Mouse (Mus musculus): ENCODE results near the gene H2afz. TPM values are rescaled to one million over a fixed set of nuclear protein-coding genes. Genes with fewer than 3 reads are reported as not detected.

The H2afz gene
- total and polyA plus RNA-seq, 3 experiments = 4,006 to 4,409 (median 4,299) TPM

- Histone ChIP-seq H3K9me3 (replicated peaks; ENCODE audit: low read length) (peaks cover 14% of the 10 kb centered on the region), H3K4me3 (replicated peaks in 1 of 3; ENCODE audit: low read depth in 2 of 3, low read length in 2 of 3, poor library complexity in 1 of 3) (no peak overlapping the region), H3K9ac (ENCODE audit: insufficient read depth, low read depth) (no peak overlapping the region), H3K4me2 (ENCODE audit: insufficient read depth, low read depth, poor library complexity, severe bottlenecking) (no peak overlapping the region), H3K79me2 (replicated peaks; ENCODE audit: control insufficient read depth, extremely low read depth, insufficient read depth, poor library complexity, severe bottlenecking) (no peaks in the 10 kb centered on the region), H3K4me1 (ENCODE audit: control insufficient read depth in 1 of 2, insufficient read depth in 2 of 2) (peaks cover 9 to 35% of the 10 kb centered on the region in 2 experiments), H3K36me3 (replicated peaks in 1 of 2; ENCODE audit: control insufficient read depth in 1 of 2, insufficient read depth in 1 of 2, low read length in 1 of 2) (peaks cover 27 to 51% of the 10 kb centered on the region in 2 experiments), H3K27me3 (replicated peaks) (no peaks in the 10 kb centered on the region), H3K27ac (ENCODE audit: insufficient read depth, low read depth) (no peak overlapping the region)
- dilution Hi-C loops (cut with MboI; ENCODE audit: extremely low pct_ligation_motif_present, extremely low pct_unique_long_range_greater_than_20kb, low sequenced_read_pairs) = no loop called here
- in situ Hi-C loops (cut with MboI; ENCODE audit: low pct_ligation_motif_present, low pct_unique_long_range_greater_than_20kb, low sequenced_read_pairs) = no loop called here
- TF ChIP-seq NRF1 (IDR thresholded peaks at IDR 0.05; ENCODE audit: low read depth, low read length) (no peak), NELFE (IDR thresholded peaks at IDR 0.05; ENCODE audit: low read depth, low read length) (no peak), JUND (conservative IDR thresholded peaks at IDR 0.05; ENCODE audit: low read depth, low read length) (no peak), USF1 (IDR thresholded peaks at IDR 0.05; ENCODE audit: low read depth, low read length) (no peak), UBTF (IDR thresholded peaks at IDR 0.05; ENCODE audit: low read depth, low read length) (no peak), MYC (IDR thresholded peaks at IDR 0.05; ENCODE audit: low read depth, low read length) (no peak), ZKSCAN1 (IDR thresholded peaks at IDR 0.05; ENCODE audit: borderline replicate concordance, low read depth, low read length) (no peak), MAX (IDR thresholded peaks at IDR 0.05; ENCODE audit: low read length) (no peak), MAZ (IDR thresholded peaks at IDR 0.05; ENCODE audit: low read depth, low read length) (no peak), CHD2 (IDR thresholded peaks at IDR 0.05; ENCODE audit: low read length) (no peak)
- DNase-seq (ENCODE audit: extremely low read depth) = no peak
Measured at GRCm38 (mm10) chr3:137891089-137891488, 26.8 kb downstream of the H2afz start.

GRCm38 (mm10) chr3:137892118-137892517, 27.8 kb downstream of the H2afz start:
- TF ChIP-seq JUN (IDR thresholded peaks at IDR 0.05; ENCODE audit: insufficient read depth, low read depth, low read length) = no peak
- TF ChIP-seq SIN3A (IDR thresholded peaks at IDR 0.05; ENCODE audit: low read length) = no peak
- no peak for TF ChIP-seq USF1 (IDR thresholded peaks at IDR 0.05; ENCODE audit: low read depth, low read length)
- no peak for TF ChIP-seq GABPA (IDR thresholded peaks at IDR 0.05; ENCODE audit: insufficient replicate concordance, low read depth, low read length)
- TF ChIP-seq RCOR1 (conservative IDR thresholded peaks at IDR 0.05; ENCODE audit: low read depth, low read length) = no peak
- TF ChIP-seq ZC3H11A (IDR thresholded peaks at IDR 0.05; ENCODE audit: low read depth, low read length) = no peak
- TF ChIP-seq UBTF (IDR thresholded peaks at IDR 0.05; ENCODE audit: low read depth, low read length) = no peak
- no peak overlapping the region for H3K9ac ChIP-seq (ENCODE audit: insufficient read depth, low read depth)
- no peak overlapping the region for H3K4me2 ChIP-seq (ENCODE audit: insufficient read depth, low read depth, poor library complexity, severe bottlenecking)
- no peaks in the 10 kb centered on the region for H3K27me3 ChIP-seq (replicated peaks)
- H3K4me1 ChIP-seq (ENCODE audit: control insufficient read depth in 1 of 2, insufficient read depth in 2 of 2) = peaks cover 9 to 38% of the 10 kb centered on the region in 2 experiments
- no peaks in the 10 kb centered on the region for H3K79me2 ChIP-seq (replicated peaks; ENCODE audit: control insufficient read depth, extremely low read depth, insufficient read depth, poor library complexity, severe bottlenecking)
- dilution Hi-C loops (cut with MboI; ENCODE audit: extremely low pct_ligation_motif_present, extremely low pct_unique_long_range_greater_than_20kb, low sequenced_read_pairs) (no loop called here), in situ Hi-C loops (cut with MboI; ENCODE audit: low pct_ligation_motif_present, low pct_unique_long_range_greater_than_20kb, low sequenced_read_pairs) (no loop called here)
- peaks cover 25 to 48% of the 10 kb centered on the region in 2 experiments for H3K36me3 ChIP-seq (replicated peaks in 1 of 2; ENCODE audit: control insufficient read depth in 1 of 2, insufficient read depth in 1 of 2, low read length in 1 of 2)
- no peak overlapping the region for H3K4me3 ChIP-seq (replicated peaks in 1 of 3; ENCODE audit: low read depth in 2 of 3, low read length in 2 of 3, poor library complexity in 1 of 3)
- H3K27ac ChIP-seq (ENCODE audit: insufficient read depth, low read depth) = no peak overlapping the region
- peaks cover 14% of the 10 kb centered on the region for H3K9me3 ChIP-seq (replicated peaks; ENCODE audit: low read length)
- DNase-seq (ENCODE audit: extremely low read depth) = no peak
